Mouse (Mus musculus) heart, postnatal 0 days (tissue): ENCODE data around the gene Efna5. TPM values are rescaled to one million over a fixed set of nuclear protein-coding genes. Genes with fewer than 3 reads are reported as not detected.

Experiments used
- ATAC-seq: fragments of 200-750 bp; cut with Nextera tagmentation; 2 replicates; pipeline ENCODE4 v1.8.0; 2017; ENCODE audit warnings: low read depth, moderate number of reproducible peaks, moderate library complexity; ENCODE audit not compliant: insufficient read depth
- DNase-seq: peaks from one replicate; pipeline ENCODE4 v3.0.0-alpha.2; 2016; ENCODE audit warnings: low spot score
- H3K27ac ChIP-seq: fragments of 300-500 bp; sonication (generic); 2 replicates; pipeline ENCODE4 v1.5.1; 2014; ENCODE audit warnings: low read depth, mild to moderate bottlenecking
- H3K27me3 ChIP-seq: fragments of 300-500 bp; sonication (generic); 2 replicates; pipeline ENCODE4 v1.6.1; 2014; ENCODE audit warnings: low read length, mixed read lengths; ENCODE audit not compliant: control insufficient read depth, insufficient read depth
- H3K36me3 ChIP-seq: fragments of 300-500 bp; sonication (generic); replicated peaks from 2 replicates; pipeline ENCODE4 v1.6.1; 2014; ENCODE audit warnings: low read length, mixed read lengths; ENCODE audit not compliant: control insufficient read depth, insufficient read depth
- H3K4me1 ChIP-seq: fragments of 300-500 bp; sonication (generic); 2 replicates; pipeline ENCODE4 v1.6.1; 2014; ENCODE audit warnings: antibody characterized with exemption; ENCODE audit not compliant: control insufficient read depth, insufficient read depth
- H3K4me2 ChIP-seq: fragments of 300-500 bp; sonication (generic); 2 replicates; pipeline ENCODE4 v1.6.1; 2014; ENCODE audit warnings: low read depth, mild to moderate bottlenecking, low read length, moderate library complexity
- H3K4me3 ChIP-seq: fragments of 300-500 bp; sonication (generic); 2 replicates; pipeline ENCODE4 v1.5.1; 2014; ENCODE audit warnings: low read depth, low read length
- H3K9ac ChIP-seq: fragments of 300-500 bp; sonication (generic); replicated peaks from 2 replicates; pipeline ENCODE4 v1.6.1; 2014; ENCODE audit warnings: low read depth, low read length, mixed read lengths
- H3K9me3 ChIP-seq: fragments of 300-500 bp; sonication (generic); replicated peaks from 2 replicates; pipeline ENCODE4 v1.6.1; 2016; ENCODE audit warnings: low read length; ENCODE audit not compliant: control insufficient read depth
- CTCF ChIP-seq: IDR thresholded peaks from 2 replicates; pipeline ENCODE4 v1.5.1; 2016; ENCODE audit warnings: antibody characterized with exemption, control low read depth, low read depth
- EP300 ChIP-seq: IDR thresholded peaks from 2 replicates; pipeline ENCODE4 v1.6.1; 2016; ENCODE audit warnings: antibody characterized with exemption, low read depth
- WGBS: fragments of 180-500 bp; shearing (Covaris S2); extraction: QIAGEN DNeasy Blood & Tissue Kit; methylation state at CpG from one replicate; pipeline ENCODE4 v1.1.7; 2014; 5-methylcytosine and 5-hydroxymethylcytosine counted together
- polyA plus RNA-seq: library from polyadenylated mRNA; unstranded; fragments of >200 nt; fragmentation: Nextera tagmentation; extraction: Ambion mirVana; gene quantifications from 2 replicates; pipeline ENCODE4 v1.2.1, GENCODE M21; 2015
- total RNA-seq: library from RNA; depleted of rRNA; stranded (reverse); fragments of >200 nt; gene quantifications from 2 replicates; pipeline ENCODE4 v1.2.3, GENCODE M21; 2014; ENCODE audit warnings: low replicate concordance

Gene Efna5
- total and polyA plus RNA-seq, 2 experiments from 2014 or later, result 3.7 to 16.2 TPM

DNA sequence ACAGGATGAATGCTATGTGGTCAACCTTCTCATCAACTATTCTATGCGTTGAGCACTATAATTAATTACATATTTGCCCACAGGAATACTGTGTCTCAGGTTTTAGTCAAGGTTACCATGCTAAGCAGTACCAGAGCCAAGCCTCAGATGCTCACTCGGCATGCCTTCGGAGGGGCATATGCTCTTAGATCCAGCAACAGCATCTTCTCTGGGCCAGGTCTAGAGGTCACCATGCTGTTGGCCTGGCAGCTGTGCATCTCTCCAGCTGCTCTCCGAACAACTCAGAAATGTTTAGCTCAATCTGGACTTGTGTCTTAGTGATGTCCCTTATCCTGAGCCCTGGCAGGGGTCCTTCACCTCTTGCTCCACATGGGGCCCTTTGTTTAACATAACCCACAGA lies 114.4 kb downstream of the Efna5 start:
- 87% methylated on average over 4 of the region's 4 CpGs for WGBS
- no peak for ATAC-seq
- TF ChIP-seq EP300 (no peak), CTCF (no peak)

GRCm38 (mm10) chr17:62765165-62765564 lies 116.0 kb downstream of the Efna5 start:
- ATAC-seq, result no peak
- no peaks in the 10 kb centered on the region for H3K9me3 ChIP-seq
- DNase-seq, result no peak
- no peaks in the 10 kb centered on the region for H3K27me3 ChIP-seq
- no peak for TF ChIP-seq CTCF
- no peak for TF ChIP-seq EP300
- H3K4me3 ChIP-seq, result no peak overlapping the region
- H3K36me3 ChIP-seq, result no peaks in the 10 kb centered on the region
- no peaks in the 10 kb centered on the region for H3K4me1 ChIP-seq
- H3K9ac ChIP-seq, result no peak overlapping the region
- H3K4me2 ChIP-seq, result no peak overlapping the region
- H3K27ac ChIP-seq, result no peak overlapping the region
- 61% methylated on average over 4 of the region's 4 CpGs for WGBS

More for the DNA sequence above, 114.4 kb downstream of the Efna5 start:
- Histone ChIP-seq H3K4me2 (no peak overlapping the region), H3K27ac (no peak overlapping the region), H3K27me3 (no peaks in the 10 kb centered on the region), H3K9ac (no peak overlapping the region), H3K4me3 (no peak overlapping the region), H3K9me3 (no peaks in the 10 kb centered on the region), H3K36me3 (no peaks in the 10 kb centered on the region), H3K4me1 (no peaks in the 10 kb centered on the region)
- no peak for DNase-seq

GRCm38 (mm10) chr17:62756951-62757350 lies 124.2 kb downstream of the Efna5 start:
- ATAC-seq, result no peak
- TF ChIP-seq CTCF (no peak), EP300 (no peak)
- Histone ChIP-seq H3K36me3 (no peaks in the 10 kb centered on the region), H3K9me3 (no peaks in the 10 kb centered on the region), H3K4me2 (no peak overlapping the region), H3K4me1 (peaks cover 16% of the 10 kb centered on the region), H3K9ac (no peak overlapping the region), H3K4me3 (no peak overlapping the region), H3K27me3 (no peaks in the 10 kb centered on the region), H3K27ac (peak overlapping the region; percentile 64)
- DNase-seq, result no peak
- 30% methylated on average over 3 of the region's 3 CpGs for WGBS

GRCm38 (mm10) chr17:62755635-62756034 lies 125.5 kb downstream of the Efna5 start:
- no peaks in the 10 kb centered on the region for H3K36me3 ChIP-seq
- ATAC-seq (peak; percentile 55; the same call in 1 of the 2 replicates), DNase-seq (peak; percentile 51)
- TF ChIP-seq EP300 (no peak), CTCF (no peak)
- H3K27me3 ChIP-seq, result no peaks in the 10 kb centered on the region
- peak overlapping the region; percentile 66 for H3K27ac ChIP-seq
- H3K9ac ChIP-seq, result no peak overlapping the region
- H3K4me3 ChIP-seq, result no peak overlapping the region
- H3K4me1 ChIP-seq, result peaks cover 16% of the 10 kb centered on the region
- H3K4me2 ChIP-seq, result no peak overlapping the region
- 41% methylated on average over 2 of the region's 2 CpGs for WGBS
- H3K9me3 ChIP-seq, result no peaks in the 10 kb centered on the region

- Histone ChIP-seq H3K4me2 (no peak overlapping the region), H3K4me3 (no peak overlapping the region), H3K27me3 (no peaks in the 10 kb centered on the region), H3K36me3 (no peaks in the 10 kb centered on the region), H3K9me3 (no peaks in the 10 kb centered on the region), H3K27ac (no peak overlapping the region), H3K4me1 (peaks cover 18% of the 10 kb centered on the region), H3K9ac (no peak overlapping the region)
- no peak for TF ChIP-seq CTCF
- no peak for TF ChIP-seq EP300
- DNase-seq, result no peak
- 90% methylated on average over 4 of the region's 4 CpGs for WGBS
- no peak for ATAC-seq
These were observed 126.5 kb downstream of the Efna5 start for GRCm38 (mm10) chr17:62754638-62755037.

DNA sequence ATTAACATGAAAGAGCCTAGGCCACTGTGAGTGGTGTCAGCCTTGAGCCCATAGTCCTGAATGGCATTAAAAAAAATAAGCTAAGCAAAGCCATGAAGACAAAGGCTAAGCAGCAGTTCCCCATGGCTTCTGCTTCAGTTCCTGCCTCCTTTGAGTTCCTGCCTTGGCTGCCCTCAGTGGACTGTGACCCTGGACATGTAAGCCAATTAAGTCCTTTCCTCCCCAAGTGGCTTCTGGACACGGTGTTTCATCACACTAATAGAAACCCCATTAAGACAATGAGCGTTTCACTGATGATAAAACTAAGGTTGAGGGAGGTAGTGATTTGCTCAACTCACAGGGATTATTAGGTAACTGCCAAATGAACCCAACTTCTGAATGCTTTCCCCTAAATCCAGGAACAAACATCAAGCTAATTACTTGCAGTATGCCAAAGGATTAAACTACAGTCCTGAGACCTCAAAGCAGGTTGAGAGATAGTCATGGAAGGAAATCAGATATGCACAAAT lies 128.7 kb downstream of the Efna5 start:
- TF ChIP-seq CTCF (no peak), EP300 (no peak)
- no peaks in the 10 kb centered on the region for H3K27me3 ChIP-seq
- H3K4me1 ChIP-seq, result peaks cover 21% of the 10 kb centered on the region
- no peaks in the 10 kb centered on the region for H3K9me3 ChIP-seq
- H3K4me3 ChIP-seq, result no peak overlapping the region
- no peak overlapping the region for H3K27ac ChIP-seq
- DNase-seq (no peak), ATAC-seq (no peak)
- H3K9ac ChIP-seq, result no peak overlapping the region
- H3K4me2 ChIP-seq, result no peak overlapping the region
- WGBS, result 59% methylated on average over 2 of the region's 2 CpGs
- H3K36me3 ChIP-seq, result no peaks in the 10 kb centered on the region
